Mouse (Mus musculus) intestine, embryonic 16.5 days (tissue): Measurements from ENCODE around the gene Lamc2. TPM values are rescaled to one million over a fixed set of nuclear protein-coding genes. Genes with fewer than 3 reads are reported as not detected.
A peak's percentile ranks its signal among the peaks of the same experiment; 100 is the strongest.

Source experiments
- ATAC-seq: fragments of 200-750 bp; cut with Nextera tagmentation; 2 replicates; pipeline ENCODE4 v1.8.0; 2017; ENCODE audit warnings: moderate TSS enrichment, moderate library complexity
- H3K27ac ChIP-seq: fragments of 300-500 bp; sonication (generic); 2 replicates; pipeline ENCODE4 v1.5.1; 2014; ENCODE audit warnings: mild to moderate bottlenecking, low read length
- H3K27me3 ChIP-seq: fragments of 300-500 bp; sonication (generic); replicated peaks from 2 replicates; pipeline ENCODE4 v1.6.1; 2014; ENCODE audit warnings: low read length, control low read depth, mixed read lengths; ENCODE audit not compliant: control insufficient read depth, insufficient read depth
- H3K36me3 ChIP-seq: fragments of 300-500 bp; sonication (generic); 2 replicates; pipeline ENCODE4 v1.6.1; 2014; ENCODE audit warnings: low read length, control low read depth; ENCODE audit not compliant: control insufficient read depth, insufficient read depth
- H3K4me1 ChIP-seq: fragments of 300-500 bp; sonication (generic); 2 replicates; pipeline ENCODE4 v1.6.1; 2014; ENCODE audit warnings: low read length, control low read depth, mixed read lengths; ENCODE audit not compliant: control insufficient read depth, insufficient read depth
- H3K4me2 ChIP-seq: fragments of 300-500 bp; sonication (generic); 2 replicates; pipeline ENCODE4 v1.6.1; 2014; ENCODE audit warnings: low read depth, low read length, control low read depth
- H3K4me3 ChIP-seq: fragments of 300-500 bp; sonication (generic); 2 replicates; pipeline ENCODE4 v1.5.1; 2014; ENCODE audit warnings: mild to moderate bottlenecking, low read length
- H3K9ac ChIP-seq: fragments of 300-500 bp; sonication (generic); 2 replicates; pipeline ENCODE4 v1.6.1; 2014; ENCODE audit warnings: low read depth, low read length
- H3K9me3 ChIP-seq: fragments of 300-500 bp; sonication (generic); 2 replicates; pipeline ENCODE4 v1.6.1; 2016; ENCODE audit warnings: low read length, control low read depth; ENCODE audit not compliant: control insufficient read depth
- WGBS: fragments of 180-500 bp; shearing (Covaris S2); extraction: QIAGEN DNeasy Blood & Tissue Kit; methylation state at CpG from one replicate; pipeline ENCODE4 v1.1.7; 2014; 5-methylcytosine and 5-hydroxymethylcytosine counted together
- polyA plus RNA-seq: library from polyadenylated mRNA; unstranded; fragments of >200 nt; fragmentation: Nextera tagmentation; extraction: Ambion mirVana; gene quantifications from 2 replicates; pipeline ENCODE4 v1.2.1, GENCODE M21; 2015

Gene Lamc2
- polyA plus RNA-seq, 1 experiment from 2014 or later: 6.0 TPM

- H3K4me1 ChIP-seq: peaks cover 10% of the 10 kb centered on the region
- ATAC-seq: peak; percentile 61
- no peaks in the 10 kb centered on the region for H3K27me3 ChIP-seq
- no peak overlapping the region for H3K9ac ChIP-seq
- 66% methylated on average over 15 of the region's 15 CpGs for WGBS
- H3K4me2 ChIP-seq: no peak overlapping the region
- H3K4me3 ChIP-seq: no peak overlapping the region
- H3K36me3 ChIP-seq: no peaks in the 10 kb centered on the region
- peak overlapping the region; percentile 16; the same call in 1 of the 2 replicates for H3K27ac ChIP-seq
- H3K9me3 ChIP-seq: no peaks in the 10 kb centered on the region
Measured at GRCm38 (mm10) chr1:153126491-153127381, 59.5 kb downstream of the Lamc2 start.

- Histone ChIP-seq H3K4me2 (no peak overlapping the region), H3K9ac (no peak overlapping the region), H3K27ac (no peak overlapping the region), H3K4me3 (no peak overlapping the region), H3K27me3 (no peaks in the 10 kb centered on the region), H3K4me1 (peaks cover 10% of the 10 kb centered on the region), H3K36me3 (no peaks in the 10 kb centered on the region), H3K9me3 (no peaks in the 10 kb centered on the region)
- ATAC-seq: no peak
- WGBS: 66% methylated on average over 8 of the region's 8 CpGs
Measured at GRCm38 (mm10) chr1:153125287-153126275, 60.7 kb downstream of the Lamc2 start.

GRCm38 (mm10) chr1:153124502-153124901 lies 61.7 kb downstream of the Lamc2 start:
- ATAC-seq: no peak
- Histone ChIP-seq H3K4me3 (no peak overlapping the region), H3K4me2 (no peak overlapping the region), H3K27me3 (no peaks in the 10 kb centered on the region), H3K27ac (no peak overlapping the region), H3K36me3 (no peaks in the 10 kb centered on the region), H3K9ac (no peak overlapping the region), H3K4me1 (peaks cover 10% of the 10 kb centered on the region), H3K9me3 (no peaks in the 10 kb centered on the region)
- 79% methylated on average over 5 of the region's 5 CpGs for WGBS

- H3K27ac ChIP-seq: no peak overlapping the region
- no peak overlapping the region for H3K9ac ChIP-seq
- no peaks in the 10 kb centered on the region for H3K36me3 ChIP-seq
- H3K9me3 ChIP-seq: no peaks in the 10 kb centered on the region
- H3K4me3 ChIP-seq: no peak overlapping the region
- no peak overlapping the region for H3K4me2 ChIP-seq
- no peak for ATAC-seq
- WGBS: 83% methylated on average over 4 of the region's 4 CpGs
- H3K4me1 ChIP-seq: peaks cover 10% of the 10 kb centered on the region
- no peaks in the 10 kb centered on the region for H3K27me3 ChIP-seq
Measured at GRCm38 (mm10) chr1:153122764-153123163, 63.5 kb downstream of the Lamc2 start.

- Histone ChIP-seq H3K4me2 (no peak overlapping the region), H3K27me3 (no peaks in the 10 kb centered on the region), H3K9me3 (no peaks in the 10 kb centered on the region), H3K27ac (no peak overlapping the region), H3K4me3 (no peak overlapping the region), H3K9ac (no peak overlapping the region), H3K4me1 (peaks cover 5% of the 10 kb centered on the region), H3K36me3 (no peaks in the 10 kb centered on the region)
- ATAC-seq: no peak
- 80% methylated on average over 5 of the region's 5 CpGs for WGBS
Measured at GRCm38 (mm10) chr1:153121320-153121719, 64.9 kb downstream of the Lamc2 start.

GRCm38 (mm10) chr1:153120544-153120943 lies 65.7 kb downstream of the Lamc2 start:
- Histone ChIP-seq H3K4me2 (no peak overlapping the region), H3K9ac (no peak overlapping the region), H3K4me1 (peaks cover under 1% of the 10 kb centered on the region), H3K4me3 (no peak overlapping the region), H3K27ac (no peak overlapping the region), H3K27me3 (no peaks in the 10 kb centered on the region), H3K9me3 (no peaks in the 10 kb centered on the region), H3K36me3 (no peaks in the 10 kb centered on the region)
- 65% methylated on average over 6 of the region's 6 CpGs for WGBS
- ATAC-seq: no peak

GRCm38 (mm10) chr1:153115315-153115714 lies 70.9 kb downstream of the Lamc2 start:
- H3K4me3 ChIP-seq: no peak overlapping the region

GRCm38 (mm10) chr1:153111596-153111995 lies 74.7 kb downstream of the Lamc2 start:
- no peak overlapping the region for H3K4me3 ChIP-seq
- no peaks in the 10 kb centered on the region for H3K27me3 ChIP-seq
- WGBS: 75% methylated on average over 4 of the region's 4 CpGs
- no peaks in the 10 kb centered on the region for H3K4me1 ChIP-seq
- no peaks in the 10 kb centered on the region for H3K36me3 ChIP-seq
- no peaks in the 10 kb centered on the region for H3K9me3 ChIP-seq
- H3K4me2 ChIP-seq: no peak overlapping the region
- ATAC-seq: no peak
- no peak overlapping the region for H3K27ac ChIP-seq
- no peak overlapping the region for H3K9ac ChIP-seq

More at GRCm38 (mm10) chr1:153115315-153115714, 70.9 kb downstream of the Lamc2 start:
- ATAC-seq: no peak
- no peak overlapping the region for H3K9ac ChIP-seq
- H3K4me1 ChIP-seq: no peaks in the 10 kb centered on the region
- H3K27ac ChIP-seq: no peak overlapping the region
- no peaks in the 10 kb centered on the region for H3K36me3 ChIP-seq
- H3K27me3 ChIP-seq: no peaks in the 10 kb centered on the region
- WGBS: 87% methylated on average over 8 of the region's 8 CpGs
- H3K9me3 ChIP-seq: no peaks in the 10 kb centered on the region
- H3K4me2 ChIP-seq: no peak overlapping the region

GRCm38 (mm10) chr1:153109836-153110235 lies 76.4 kb downstream of the Lamc2 start:
- Histone ChIP-seq H3K27ac (no peak overlapping the region), H3K4me2 (no peak overlapping the region), H3K27me3 (no peaks in the 10 kb centered on the region), H3K9ac (no peak overlapping the region), H3K36me3 (no peaks in the 10 kb centered on the region), H3K9me3 (no peaks in the 10 kb centered on the region), H3K4me3 (no peak overlapping the region), H3K4me1 (no peaks in the 10 kb centered on the region; the same call in 1 of the 2 replicates)
- ATAC-seq: no peak
- WGBS: 47% methylated on average over 3 of the region's 3 CpGs
